ENCODE assay signal across 8 mouse cellular contexts in genomic region chr1:179847759-179848389, GRCm38 (mm10). TPM values are rescaled to one million over a fixed set of nuclear protein-coding genes. Genes with fewer than 3 reads are reported as not detected.
A peak's percentile ranks its signal among the peaks of the same experiment; 100 is the strongest.
DNase-seq lines count a peak whose midpoint lies in the region; ATAC-seq and TF ChIP-seq lines count a peak whose summit lies in the region.

No protein-coding gene starts in this region.

- no peaks in the 10 kb centered on the region for H3K4me1 ChIP-seq in bone marrow, adult 2 months (ENCODE audit: control insufficient read depth, insufficient read depth, low read length)
- H3K4me1 ChIP-seq in embryonic facial prominence, embryonic 15.5 days: peaks cover 9% of the 10 kb centered on the region

- DNase-seq in 416B (ENCODE audit: low read depth): peak; percentile 55
- DNase-seq in heart, adult 9 months (ENCODE audit: low spot score in 2 of 2): peak; percentile 80 to 88
- peak; percentile 89 for DNase-seq in kidney, adult 9 months
- DNase-seq in liver: peak; percentile 85
- peak; percentile 33 to 55 for DNase-seq in monocyte, adult 2 months (ENCODE audit: low read depth in 1 of 2, low spot score in 2 of 2)
- peak; percentile 88 to 91 for DNase-seq in spleen, postnatal 10 days (ENCODE audit: low spot score in 2 of 2)

- no peak for TF ChIP-seq POLR2A in bone marrow, adult 2 months (IDR thresholded peaks at IDR 0.05; ENCODE audit: borderline replicate concordance, control insufficient read depth, low read depth, low read length)

- H3K27me3 ChIP-seq in embryonic facial prominence, embryonic 15.5 days: no peaks in the 10 kb centered on the region

- ATAC-seq in embryonic facial prominence, embryonic 15.5 days (ENCODE audit: insufficient number of reproducible peaks, low FRiP score, low TSS enrichment, low read depth): peak; percentile 78

- H3K9me3 ChIP-seq in embryonic facial prominence, embryonic 15.5 days (replicated peaks): no peaks in the 10 kb centered on the region

- WGBS in bone marrow, adult 2 months: 12% methylated on average over 20 of the region's 20 CpGs
- 3% methylated on average over 20 of the region's 20 CpGs for WGBS in embryonic facial prominence, embryonic 15.5 days

- no peaks in the 10 kb centered on the region for H3K36me3 ChIP-seq in embryonic facial prominence, embryonic 15.5 days

- TF ChIP-seq CTCF in bone marrow, adult 2 months (IDR thresholded peaks at IDR 0.05; ENCODE audit: control insufficient read depth, insufficient read depth, low read length): peak; percentile 85

- no peak overlapping the region for H3K27ac ChIP-seq in bone marrow, adult 2 months (ENCODE audit: control insufficient read depth, insufficient read depth, low read depth, low read length, poor library complexity)
- peak overlapping the region; percentile 65 for H3K27ac ChIP-seq in embryonic facial prominence, embryonic 15.5 days (replicated peaks)

- H3K9ac ChIP-seq in embryonic facial prominence, embryonic 15.5 days: peak overlapping the region; percentile 28; the same call in 1 of the 2 replicates

- H3K4me3 ChIP-seq in bone marrow, adult 2 months (replicated peaks; ENCODE audit: control insufficient read depth, low read depth, low read length): no peak overlapping the region
- H3K4me3 ChIP-seq in embryonic facial prominence, embryonic 15.5 days (replicated peaks): peak overlapping the region; percentile 42

- peak overlapping the region; percentile 51 for H3K4me2 ChIP-seq in embryonic facial prominence, embryonic 15.5 days (replicated peaks)

RNA-seq across cellular contexts. Expression of gene Ahctf1, which starts 44.4 kb away (rescaled TPM):
- polyA plus RNA-seq in bone marrow, adult 2 months (2011; ENCODE audit: insufficient read depth, insufficient read length, low replicate concordance, missing spikeins): 21.7 and 41.3 TPM in 2 replicates
- polyA plus RNA-seq in embryonic facial prominence, embryonic 15.5 days (2015; fragmentation: Nextera tagmentation; extraction: Ambion mirVana): 20.7 and 21.7 TPM in 2 replicates

RNA-seq across cellular contexts. Expression of gene Gm10518, which starts 44.7 kb away (rescaled TPM):
- polyA plus RNA-seq in bone marrow, adult 2 months (2011; ENCODE audit: insufficient read depth, insufficient read length, low replicate concordance, missing spikeins): not detected in 2 replicates
- polyA plus RNA-seq in embryonic facial prominence, embryonic 15.5 days (2015; fragmentation: Nextera tagmentation; extraction: Ambion mirVana): 0.24 TPM in 1 of 2 replicates, not detected in the other
